Mouse (Mus musculus): ENCODE results near the gene Psmc5. TPM values are rescaled to one million over a fixed set of nuclear protein-coding genes. Genes with fewer than 3 reads are reported as not detected.

Gene Psmc5
- polyA plus RNA-seq, 1 experiment from 2014 or later, result 324 TPM

DNA sequence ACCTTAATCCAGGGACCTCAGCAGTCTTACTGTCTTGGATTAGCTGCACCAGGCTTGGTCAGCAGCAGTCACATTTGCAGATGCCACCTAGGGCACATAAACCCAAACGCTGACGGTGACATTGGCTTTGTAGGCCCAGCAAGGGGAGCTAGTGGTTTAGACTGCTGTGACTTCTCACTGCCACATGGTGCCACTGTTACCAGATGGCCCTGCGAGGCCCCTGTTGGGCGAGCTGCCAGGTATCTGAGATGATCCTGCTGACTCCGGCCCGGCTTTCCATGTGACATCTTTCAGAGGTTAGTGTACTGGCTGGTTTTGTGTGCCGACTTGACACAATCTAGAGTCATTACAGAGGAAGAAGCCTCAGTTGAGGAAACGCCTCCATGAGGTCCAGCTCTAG lies 33.4 kb downstream of the Psmc5 start:
- Histone ChIP-seq H3K27me3 (no peaks in the 10 kb centered on the region), H3K9me3 (no peaks in the 10 kb centered on the region), H3K36me3 (no peaks in the 10 kb centered on the region), H3K4me1 (replicated peaks) (no peaks in the 10 kb centered on the region), H3K4me3 (replicated peaks) (no peak overlapping the region), H3K4me2 (replicated peaks) (no peak overlapping the region), H3K27ac (no peak overlapping the region), H3K9ac (replicated peaks) (no peak overlapping the region)
- 64% methylated on average over 8 of the region's 8 CpGs for WGBS
- ATAC-seq, result no peak

DNA sequence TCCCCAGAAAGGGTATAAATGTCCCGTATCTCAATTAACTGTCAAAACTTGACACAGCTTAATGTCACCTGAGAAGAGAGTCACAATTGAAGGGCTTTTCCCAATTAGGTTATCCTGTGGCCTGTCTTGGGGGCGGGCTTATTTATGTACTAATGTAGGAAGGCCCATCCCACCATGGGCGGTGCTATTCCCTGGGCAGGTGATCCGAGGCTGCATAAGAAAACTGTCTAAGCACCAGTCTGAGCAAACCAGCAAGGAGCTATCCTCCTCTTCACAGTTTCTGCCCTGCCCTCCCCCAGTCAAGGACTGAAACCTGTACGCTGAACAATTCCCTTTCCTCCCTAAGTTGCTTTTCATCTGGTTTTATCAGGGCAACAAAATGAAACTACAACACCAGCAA lies 34.4 kb downstream of the Psmc5 start:
- Histone ChIP-seq H3K36me3 (no peaks in the 10 kb centered on the region), H3K9ac (replicated peaks) (no peak overlapping the region), H3K9me3 (no peaks in the 10 kb centered on the region), H3K4me2 (replicated peaks) (no peak overlapping the region), H3K4me3 (replicated peaks) (no peak overlapping the region), H3K4me1 (replicated peaks) (no peaks in the 10 kb centered on the region), H3K27ac (no peak overlapping the region), H3K27me3 (no peaks in the 10 kb centered on the region)
- 95% methylated on average over 5 of the region's 5 CpGs for WGBS
- ATAC-seq, result no peak

DNA sequence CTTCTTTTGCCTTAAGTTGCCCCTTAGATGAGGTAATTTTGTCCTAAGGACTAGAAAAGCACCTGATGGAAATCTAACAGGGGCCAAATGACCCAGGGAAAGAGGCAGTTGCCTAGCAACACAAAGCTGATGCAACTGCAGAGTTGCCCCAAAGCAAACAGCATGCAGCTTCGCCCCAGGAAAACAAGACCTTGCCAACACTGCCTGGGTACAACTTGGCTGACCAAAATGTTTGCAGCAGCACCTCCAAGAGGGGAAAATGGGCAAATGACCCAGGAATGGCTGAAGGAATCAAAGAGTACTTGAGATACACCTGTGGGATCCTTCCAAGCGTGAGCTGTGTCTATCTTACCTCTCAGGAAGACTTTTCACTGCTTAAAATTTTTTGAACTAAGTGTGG lies 35.9 kb downstream of the Psmc5 start:
- 89% methylated on average over 2 of the region's 2 CpGs for WGBS
- Histone ChIP-seq H3K4me3 (replicated peaks) (no peak overlapping the region), H3K4me1 (replicated peaks) (no peaks in the 10 kb centered on the region), H3K27ac (no peak overlapping the region), H3K4me2 (replicated peaks) (no peak overlapping the region), H3K27me3 (no peaks in the 10 kb centered on the region), H3K9ac (replicated peaks) (no peak overlapping the region), H3K9me3 (no peaks in the 10 kb centered on the region), H3K36me3 (no peaks in the 10 kb centered on the region)
- ATAC-seq, result no peak

DNA sequence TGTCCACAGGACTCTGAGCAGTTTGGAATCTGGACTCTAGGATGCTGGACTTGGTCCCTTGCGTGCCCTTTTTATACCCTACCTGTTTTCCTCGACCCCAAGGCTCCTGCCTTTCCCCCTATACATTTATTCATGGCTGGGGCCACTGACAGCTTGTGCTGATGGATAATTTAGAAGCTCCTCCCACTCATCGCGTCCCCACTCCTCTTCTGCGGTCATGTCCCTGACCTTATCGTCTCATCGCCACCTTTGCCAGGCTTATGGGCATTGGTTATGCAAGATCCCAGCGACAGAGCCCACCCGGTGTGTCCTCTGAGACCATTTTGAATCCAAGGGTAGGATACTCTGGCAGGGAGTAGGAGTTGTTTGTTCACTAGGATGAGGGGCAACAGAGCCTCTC lies 45.8 kb downstream of the Psmc5 start, which contains the start of gene Gh:
Gene Gh (minus strand): TSS at position 101 of the 400 bp plus-strand sequence.
- WGBS, result 80% methylated on average over 9 of the region's 9 CpGs
- Histone ChIP-seq H3K27me3 (no peaks in the 10 kb centered on the region), H3K4me1 (replicated peaks) (no peaks in the 10 kb centered on the region), H3K27ac (no peak within 1 kb of the TSS), H3K4me3 (replicated peaks) (no peak within 1 kb of the TSS), H3K4me2 (replicated peaks) (no peak within 1 kb of the TSS), H3K9ac (replicated peaks) (no peak within 1 kb of the TSS), H3K36me3 (no peaks in the 10 kb centered on the region), H3K9me3 (no peaks in the 10 kb centered on the region)
- no peak for ATAC-seq

DNA sequence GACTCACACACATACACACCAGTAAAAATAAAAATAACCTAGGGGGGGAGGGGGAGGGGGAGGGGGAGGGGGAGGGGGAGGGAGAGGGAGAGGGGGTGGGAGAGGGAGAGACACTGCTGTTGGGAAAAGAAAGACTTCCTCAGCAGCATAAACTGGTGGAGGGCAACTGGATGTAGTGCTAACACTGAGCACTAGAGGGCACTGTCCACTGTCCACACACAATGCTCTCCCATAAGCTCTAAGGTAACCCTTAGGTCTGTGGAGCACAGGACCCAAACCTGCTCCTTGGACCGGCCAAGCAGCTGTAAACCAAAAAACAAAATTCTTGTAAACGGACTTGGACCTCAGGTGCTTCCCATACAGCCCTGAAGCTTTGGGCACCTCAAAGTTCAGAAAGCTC lies 46.7 kb downstream of the Psmc5 start:
- ATAC-seq, result no peak
- no peaks in the 10 kb centered on the region for H3K4me1 ChIP-seq (replicated peaks)
- no peak overlapping the region for H3K9ac ChIP-seq (replicated peaks)
- no peak overlapping the region for H3K27ac ChIP-seq
- no peak overlapping the region for H3K4me2 ChIP-seq (replicated peaks)
- no peaks in the 10 kb centered on the region for H3K36me3 ChIP-seq
- no peaks in the 10 kb centered on the region for H3K9me3 ChIP-seq
- 16% methylated on average over 2 of the region's 2 CpGs for WGBS
- H3K27me3 ChIP-seq, result no peaks in the 10 kb centered on the region
- no peak overlapping the region for H3K4me3 ChIP-seq (replicated peaks)

DNA sequence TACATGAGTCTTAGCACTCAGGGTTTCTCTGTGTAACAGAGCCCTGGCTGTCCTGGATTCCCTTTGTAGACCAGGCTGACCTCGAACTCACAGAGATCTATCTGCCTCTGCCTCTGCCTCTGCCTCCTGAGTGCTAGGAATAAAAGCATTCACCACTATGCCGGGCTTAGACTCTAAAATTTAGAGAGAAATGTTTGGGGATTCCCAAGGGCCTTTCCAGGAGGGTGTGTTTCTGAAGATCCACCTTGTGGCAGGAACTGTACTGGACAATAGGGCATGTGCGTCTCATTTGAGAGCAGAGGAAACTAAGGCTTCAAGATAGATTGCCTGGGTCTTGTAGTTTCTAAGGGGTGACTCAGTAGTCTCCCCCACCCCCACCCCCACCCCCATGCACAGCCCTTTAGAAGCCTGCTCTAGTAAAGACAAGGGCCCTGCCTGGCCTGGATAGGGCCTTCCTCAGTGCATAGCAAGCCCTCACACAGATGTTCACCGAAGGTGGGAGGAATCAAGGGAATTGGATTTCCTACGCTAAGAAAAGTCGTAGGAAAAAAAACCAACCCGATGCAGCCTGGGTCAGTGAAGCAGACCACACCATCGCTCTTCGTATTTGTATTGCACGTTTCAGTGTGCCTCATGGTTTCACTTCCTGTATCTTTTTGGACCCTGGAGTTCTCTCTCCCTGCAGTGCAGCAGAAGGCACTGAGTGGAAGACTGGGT lies 49.6 kb downstream of the Psmc5 start:
- no peak overlapping the region for H3K9ac ChIP-seq (replicated peaks)
- no peaks in the 10 kb centered on the region for H3K9me3 ChIP-seq
- no peak for ATAC-seq
- no peak overlapping the region for H3K4me3 ChIP-seq (replicated peaks)
- no peak overlapping the region for H3K4me2 ChIP-seq (replicated peaks)
- no peak overlapping the region for H3K27ac ChIP-seq
- no peaks in the 10 kb centered on the region for H3K27me3 ChIP-seq
- no peaks in the 10 kb centered on the region for H3K4me1 ChIP-seq (replicated peaks)
- WGBS, result 84% methylated on average over 10 of the region's 10 CpGs
- no peaks in the 10 kb centered on the region for H3K36me3 ChIP-seq

DNA sequence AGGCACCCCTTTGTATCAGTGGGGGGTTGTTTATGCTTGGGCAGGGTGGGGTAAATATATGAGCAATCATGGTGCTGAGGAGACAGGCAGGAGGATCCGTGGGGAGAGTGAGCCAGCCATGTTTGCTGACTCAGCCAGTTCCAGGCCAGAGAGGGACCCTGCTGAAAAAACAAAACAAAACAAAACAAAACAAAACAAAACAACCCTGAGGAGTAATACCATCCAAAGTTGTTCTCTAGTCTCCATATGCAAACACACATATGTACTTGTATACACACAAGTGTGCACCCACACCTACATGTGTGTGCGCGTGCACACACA lies 50.1 kb downstream of the Psmc5 start:
- H3K4me2 ChIP-seq (replicated peaks), result no peak overlapping the region

DNA sequence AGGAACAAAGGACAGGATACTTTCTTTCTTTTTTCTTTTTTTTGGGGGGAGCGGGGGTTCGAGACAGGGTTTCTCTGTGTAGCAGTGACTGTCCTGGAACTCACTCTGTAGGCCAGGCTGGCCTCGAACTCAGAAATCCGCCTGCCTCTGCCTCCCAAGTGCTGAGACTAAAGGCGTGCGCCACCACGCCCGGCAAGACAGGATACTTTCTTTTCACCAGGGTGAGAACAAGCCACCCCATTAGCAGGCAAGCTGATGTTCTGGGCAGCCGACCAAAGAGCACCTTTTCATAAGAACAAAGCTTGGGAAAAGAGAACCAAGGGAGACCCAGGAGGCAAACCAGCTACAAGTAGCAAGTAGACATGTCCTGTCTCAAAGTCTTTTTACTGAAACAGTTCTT lies 50.8 kb downstream of the Psmc5 start:
- Histone ChIP-seq H3K4me2 (replicated peaks) (no peak overlapping the region), H3K9me3 (no peaks in the 10 kb centered on the region), H3K4me3 (replicated peaks) (no peak overlapping the region), H3K4me1 (replicated peaks) (no peaks in the 10 kb centered on the region), H3K27me3 (no peaks in the 10 kb centered on the region), H3K36me3 (no peaks in the 10 kb centered on the region), H3K27ac (no peak overlapping the region), H3K9ac (replicated peaks) (no peak overlapping the region)
- no peak for ATAC-seq
- WGBS, result 85% methylated on average over 9 of the region's 9 CpGs

More for the DNA sequence above, 50.1 kb downstream of the Psmc5 start:
- H3K27me3 ChIP-seq, result no peaks in the 10 kb centered on the region
- no peaks in the 10 kb centered on the region for H3K9me3 ChIP-seq
- H3K36me3 ChIP-seq, result no peaks in the 10 kb centered on the region
- no peak overlapping the region for H3K4me3 ChIP-seq (replicated peaks)
- no peak overlapping the region for H3K9ac ChIP-seq (replicated peaks)
- ATAC-seq, result no peak
- no peak overlapping the region for H3K27ac ChIP-seq
- 91% methylated on average over 3 of the region's 3 CpGs for WGBS
- no peaks in the 10 kb centered on the region for H3K4me1 ChIP-seq (replicated peaks)

DNA sequence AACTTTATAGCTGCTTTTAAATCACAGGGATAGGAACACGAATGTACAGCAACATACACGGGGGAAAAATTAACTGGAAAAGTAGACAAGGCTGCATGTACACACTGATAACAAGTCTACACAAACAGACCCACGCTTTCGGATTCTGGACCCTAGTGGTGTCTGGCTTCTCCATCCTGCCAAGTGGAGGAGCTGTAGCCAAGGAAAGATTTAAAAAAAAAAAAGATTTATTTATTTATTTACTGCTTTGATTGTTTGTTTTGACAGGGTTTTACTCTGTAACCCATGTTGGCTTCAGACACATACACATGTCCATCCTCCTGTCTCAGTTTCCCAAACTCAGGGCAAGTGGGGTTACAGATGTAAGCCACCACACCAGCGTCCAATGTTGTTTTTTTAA lies 51.5 kb downstream of the Psmc5 start:
- Histone ChIP-seq H3K4me2 (replicated peaks) (no peak overlapping the region), H3K27me3 (no peaks in the 10 kb centered on the region), H3K9ac (replicated peaks) (no peak overlapping the region), H3K4me1 (replicated peaks) (no peaks in the 10 kb centered on the region), H3K9me3 (no peaks in the 10 kb centered on the region), H3K4me3 (replicated peaks) (no peak overlapping the region), H3K27ac (no peak overlapping the region), H3K36me3 (no peaks in the 10 kb centered on the region)
- 88% methylated on average over 5 of the region's 5 CpGs for WGBS
- ATAC-seq, result no peak

DNA sequence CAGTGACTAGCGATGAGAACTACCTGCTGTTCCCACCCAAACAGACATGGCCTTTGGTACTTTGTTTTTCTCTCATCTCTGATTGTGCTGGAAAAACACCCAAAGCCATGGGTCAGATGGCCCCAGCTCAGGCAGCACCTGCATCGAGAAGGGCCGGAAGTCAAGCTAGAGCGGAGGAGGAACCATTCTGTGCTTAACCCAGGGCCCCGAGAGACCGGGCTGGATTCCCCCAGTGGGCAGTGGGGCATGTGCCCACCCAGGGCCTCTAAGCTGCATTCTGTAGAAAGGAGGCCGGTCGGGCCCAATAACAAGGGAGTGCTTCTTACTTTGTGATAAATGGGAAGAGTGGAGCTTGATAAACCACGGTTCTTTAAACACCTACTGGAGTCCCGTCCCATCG lies 52.2 kb downstream of the Psmc5 start:
- Histone ChIP-seq H3K27ac (no peak overlapping the region), H3K9me3 (no peaks in the 10 kb centered on the region), H3K4me1 (replicated peaks) (no peaks in the 10 kb centered on the region), H3K4me2 (replicated peaks) (no peak overlapping the region), H3K36me3 (no peaks in the 10 kb centered on the region), H3K4me3 (replicated peaks) (no peak overlapping the region), H3K27me3 (no peaks in the 10 kb centered on the region), H3K9ac (replicated peaks) (no peak overlapping the region)
- no peak for ATAC-seq
- 89% methylated on average over 11 of the region's 11 CpGs for WGBS

DNA sequence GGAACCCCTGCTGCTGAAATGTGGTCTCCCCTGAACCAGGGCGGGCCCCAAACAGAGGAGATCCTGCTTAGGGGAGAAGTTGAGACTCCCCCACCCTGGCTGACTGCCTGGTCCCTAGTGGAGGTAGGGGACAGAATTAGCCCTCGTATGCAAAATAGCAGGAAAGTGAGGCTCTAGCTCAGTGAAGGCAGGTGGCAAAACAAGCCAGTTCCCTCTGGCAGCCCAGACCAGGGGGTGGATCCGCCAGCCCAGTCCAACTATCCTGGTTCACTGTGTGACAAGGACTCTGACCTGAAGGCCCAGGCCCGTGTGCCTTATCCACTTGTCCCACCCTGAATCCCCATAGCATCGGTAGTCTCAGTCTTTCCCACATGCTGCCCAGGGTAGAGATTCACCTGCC lies 54.2 kb downstream of the Psmc5 start:
- Histone ChIP-seq H3K9me3 (no peaks in the 10 kb centered on the region), H3K9ac (replicated peaks) (no peak overlapping the region), H3K27ac (no peak overlapping the region), H3K4me3 (replicated peaks) (no peak overlapping the region), H3K27me3 (no peaks in the 10 kb centered on the region), H3K4me2 (replicated peaks) (no peak overlapping the region), H3K4me1 (replicated peaks) (no peaks in the 10 kb centered on the region), H3K36me3 (no peaks in the 10 kb centered on the region)
- no peak for ATAC-seq
- WGBS, result 76% methylated on average over 5 of the region's 5 CpGs
